Mouse (Mus musculus) lung, postnatal 0 days (tissue): ENCODE measurements around the gene Zfp982. TPM values are rescaled to one million over a fixed set of nuclear protein-coding genes. Genes with fewer than 3 reads are reported as not detected.
"Not testable (repeated sequence)": the region's sequence is repeated elsewhere in the genome, so short reads cannot be mapped to it uniquely, and the experiment has no call there.

Experiments used
- ATAC-seq: fragments of 200-750 bp; cut with Nextera tagmentation; 2 replicates; pipeline ENCODE4 v1.8.0; 2017; ENCODE audit warnings: moderate library complexity
- DNase-seq: peaks from one replicate; pipeline ENCODE4 v3.0.0-alpha.2; 2016; ENCODE audit warnings: low spot score
- H3K27ac ChIP-seq: fragments of 300-500 bp; sonication (generic); 2 replicates; pipeline ENCODE4 v1.5.1; 2014; ENCODE audit warnings: antibody characterized with exemption, mild to moderate bottlenecking, low read length, mixed read lengths
- H3K27me3 ChIP-seq: fragments of 300-500 bp; sonication (generic); replicated peaks from 2 replicates; pipeline ENCODE4 v1.6.1; 2014; ENCODE audit warnings: low read length, mixed read lengths; ENCODE audit not compliant: insufficient read depth
- H3K36me3 ChIP-seq: fragments of 300-500 bp; sonication (generic); 2 replicates; pipeline ENCODE4 v1.6.1; 2014; ENCODE audit warnings: low read length, mixed read lengths; ENCODE audit not compliant: insufficient read depth
- H3K4me1 ChIP-seq: fragments of 300-500 bp; sonication (generic); 2 replicates; pipeline ENCODE4 v1.6.1; 2014; ENCODE audit warnings: antibody characterized with exemption, low read depth, low read length, mixed read lengths; ENCODE audit not compliant: insufficient read depth
- H3K4me2 ChIP-seq: fragments of 300-500 bp; sonication (generic); replicated peaks from 2 replicates; pipeline ENCODE4 v1.6.1; 2014; ENCODE audit warnings: low read depth, mild to moderate bottlenecking, low read length, moderate library complexity, mixed read lengths
- H3K4me3 ChIP-seq: fragments of 300-500 bp; sonication (generic); 2 replicates; pipeline ENCODE4 v1.5.1; 2014; ENCODE audit warnings: low read depth, low read length
- H3K9ac ChIP-seq: fragments of 300-500 bp; sonication (generic); replicated peaks from 2 replicates; pipeline ENCODE4 v1.6.1; 2014; ENCODE audit warnings: low read depth, mild to moderate bottlenecking
- H3K9me3 ChIP-seq: fragments of 300-500 bp; sonication (generic); 2 replicates; pipeline ENCODE4 v1.6.1; 2016; ENCODE audit warnings: low read length, mixed read lengths
- CTCF ChIP-seq: IDR thresholded peaks from 2 replicates; pipeline ENCODE4 v1.5.1; 2016; ENCODE audit warnings: antibody characterized with exemption, mild to moderate bottlenecking
- EP300 ChIP-seq: IDR thresholded peaks from 2 replicates; pipeline ENCODE4 v1.6.1; 2016; ENCODE audit warnings: antibody characterized with exemption, mild to moderate bottlenecking, control low read depth
- WGBS: fragments of 180-500 bp; shearing (Covaris S2); extraction: QIAGEN DNeasy Blood & Tissue Kit; methylation state at CpG from one replicate; pipeline ENCODE4 v1.1.7; 2014; 5-methylcytosine and 5-hydroxymethylcytosine counted together
- polyA plus RNA-seq: library from polyadenylated mRNA; unstranded; fragments of >200 nt; fragmentation: Nextera tagmentation; extraction: Ambion mirVana; gene quantifications from 2 replicates; pipeline ENCODE4 v1.2.1, GENCODE M21; 2015

Zfp982 gene
- polyA plus RNA-seq, 1 experiment from 2014 or later = 1.4 TPM

GRCm38 (mm10) chr4:147509174-147509573, 17.0 kb downstream of the Zfp982 start:
- Histone ChIP-seq H3K27me3 (no peaks in the 10 kb centered on the region), H3K9ac (no peak overlapping the region), H3K9me3 (peaks cover 8% of the 10 kb centered on the region; the same call in 1 of the 2 replicates), H3K4me3 (no peak overlapping the region), H3K4me1 (no peaks in the 10 kb centered on the region), H3K27ac (no peak overlapping the region), H3K36me3 (no peaks in the 10 kb centered on the region), H3K4me2 (no peak overlapping the region)
- WGBS = 72% methylated on average over 2 of the region's 2 CpGs
- no peak for ATAC-seq
- no peak for DNase-seq
- TF ChIP-seq CTCF = no peak
- no peak for TF ChIP-seq EP300

DNA sequence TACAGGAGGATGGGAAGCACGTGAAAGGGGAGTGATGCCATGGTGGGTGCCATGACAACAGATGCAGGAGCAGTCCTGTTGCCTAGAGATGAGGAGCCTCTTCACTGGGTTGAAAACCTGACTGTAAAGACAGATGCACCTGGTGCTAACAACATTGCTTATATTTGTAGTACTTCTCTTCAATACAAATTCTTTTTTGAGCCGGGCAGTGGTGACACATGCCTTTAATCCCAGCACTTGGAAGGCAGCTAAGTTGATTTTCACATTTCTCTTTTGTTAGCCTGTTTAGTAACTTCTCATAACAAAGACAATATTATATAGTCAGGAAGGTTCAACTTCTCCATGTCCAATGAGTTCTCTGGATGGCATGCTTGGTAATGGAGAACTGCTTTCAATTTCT, 26.8 kb downstream of the Zfp982 start:
- ATAC-seq (peak; percentile 13; the same call in 1 of the 2 replicates), DNase-seq (no peak)
- H3K4me1 ChIP-seq = no peaks in the 10 kb centered on the region
- no peak overlapping the region for H3K27ac ChIP-seq
- TF ChIP-seq CTCF = no peak
- TF ChIP-seq EP300 = no peak
- no peaks in the 10 kb centered on the region for H3K36me3 ChIP-seq
- WGBS = 64% methylated on average over 2 of the region's 2 CpGs
- no peak overlapping the region for H3K4me2 ChIP-seq
- H3K4me3 ChIP-seq = no peak overlapping the region
- H3K9ac ChIP-seq = no peak overlapping the region
- no peaks in the 10 kb centered on the region for H3K27me3 ChIP-seq
- H3K9me3 ChIP-seq = peaks cover 40% of the 10 kb centered on the region

- DNase-seq (no peak), ATAC-seq (0 out of 2 replicates have a peak, but pooled peaks have one; percentile 4)
- Histone ChIP-seq H3K4me2 (no peak overlapping the region), H3K9ac (no peak overlapping the region), H3K27ac (no peak overlapping the region), H3K9me3 (peaks cover 46% of the 10 kb centered on the region), H3K4me3 (no peak overlapping the region), H3K36me3 (no peaks in the 10 kb centered on the region), H3K27me3 (no peaks in the 10 kb centered on the region), H3K4me1 (no peaks in the 10 kb centered on the region)
- TF ChIP-seq EP300 (no peak), CTCF (no peak)
These were observed 27.9 kb downstream of the Zfp982 start for GRCm38 (mm10) chr4:147520100-147520499.

DNA sequence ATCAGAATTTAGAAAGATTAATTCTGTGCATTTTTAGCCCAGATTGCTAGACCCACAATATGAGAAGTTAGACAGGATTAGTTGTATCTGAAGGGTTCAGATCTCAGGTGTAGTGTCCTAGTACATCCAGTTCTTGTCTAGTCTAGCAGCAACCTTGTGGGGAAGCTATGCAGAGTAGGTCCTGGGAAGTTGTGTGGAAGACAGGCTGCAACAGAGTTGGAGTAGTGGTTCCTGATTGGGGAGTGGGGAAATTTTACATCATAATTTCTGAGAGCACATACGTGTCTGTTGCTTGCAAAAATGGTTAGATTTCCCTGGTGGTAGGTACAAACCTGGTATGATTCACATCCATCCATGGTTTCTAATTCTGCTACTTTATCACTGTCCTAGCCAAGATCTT, 32.9 kb downstream of the Zfp982 start:
- Histone ChIP-seq H3K4me2 (no peak overlapping the region), H3K27ac (no peak overlapping the region), H3K4me1 (no peaks in the 10 kb centered on the region), H3K4me3 (no peak overlapping the region), H3K9me3 (peaks cover 31% of the 10 kb centered on the region), H3K36me3 (no peaks in the 10 kb centered on the region), H3K27me3 (no peaks in the 10 kb centered on the region), H3K9ac (no peak overlapping the region)
- 76% methylated on average over 1 of the region's 1 CpGs for WGBS
- no peak for TF ChIP-seq CTCF
- no peak for TF ChIP-seq EP300
- DNase-seq (no peak), ATAC-seq (no peak)

DNA sequence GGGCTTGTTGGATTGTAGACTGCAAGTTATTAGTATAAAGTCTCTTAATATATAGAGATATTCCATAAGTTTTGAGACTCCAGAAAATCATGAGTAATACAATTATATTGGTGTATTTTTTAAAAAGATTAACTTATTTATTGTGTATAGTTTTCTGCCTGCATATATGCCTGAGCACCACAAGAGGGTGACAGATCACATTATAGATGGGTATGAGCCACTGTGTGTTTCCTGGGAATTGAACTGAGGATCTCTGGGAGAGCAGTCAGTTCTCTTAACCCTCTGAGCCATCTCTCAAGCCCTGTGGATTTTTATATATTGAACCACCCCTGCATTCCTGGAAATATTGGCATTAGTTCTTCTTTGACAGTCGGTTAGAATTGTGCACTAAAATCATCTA, 38.1 kb downstream of the Zfp982 start:
- Histone ChIP-seq H3K4me1 (no peaks in the 10 kb centered on the region), H3K9ac (no peak overlapping the region), H3K4me2 (no peak overlapping the region), H3K27me3 (no peaks in the 10 kb centered on the region), H3K9me3 (peaks cover 17% of the 10 kb centered on the region; the same call in 1 of the 2 replicates), H3K36me3 (no peaks in the 10 kb centered on the region), H3K4me3 (no peak overlapping the region), H3K27ac (no peak overlapping the region)
- WGBS = 75% methylated on average over 1 of the region's 1 CpGs
- DNase-seq (no peak), ATAC-seq (no peak)
- TF ChIP-seq CTCF (no peak; the same call in 1 of the 2 replicates), EP300 (no peak)

GRCm38 (mm10) chr4:147535916-147536315, 43.7 kb downstream of the Zfp982 start:
- not testable (repeated sequence) for H3K36me3 ChIP-seq, H3K9ac ChIP-seq, H3K27me3 ChIP-seq, H3K4me1 ChIP-seq, H3K4me2 ChIP-seq, H3K27ac ChIP-seq, DNase-seq, H3K4me3 ChIP-seq, ATAC-seq
- H3K9me3 ChIP-seq = peaks cover 17% of the 10 kb centered on the region

- Histone ChIP-seq H3K4me3 (no peak overlapping the region), H3K9me3 (peaks cover 12% of the 10 kb centered on the region), H3K4me1 (no peaks in the 10 kb centered on the region), H3K9ac (no peak overlapping the region), H3K4me2 (no peak overlapping the region), H3K36me3 (no peaks in the 10 kb centered on the region), H3K27ac (no peak overlapping the region), H3K27me3 (no peaks in the 10 kb centered on the region)
- DNase-seq = no peak
- WGBS = 72% methylated on average over 2 of the region's 2 CpGs
- TF ChIP-seq CTCF (no peak), EP300 (no peak)
- no peak for ATAC-seq
These were observed 45.5 kb downstream of the Zfp982 start for GRCm38 (mm10) chr4:147537702-147538101.

- H3K36me3 ChIP-seq, DNase-seq, H3K4me3 ChIP-seq, H3K4me1 ChIP-seq, H3K9ac ChIP-seq, H3K4me2 ChIP-seq, ATAC-seq, H3K27me3 ChIP-seq, H3K27ac ChIP-seq: not testable (repeated sequence)
- peaks cover 17% of the 10 kb centered on the region for H3K9me3 ChIP-seq
- 82% methylated on average over 3 of the region's 3 CpGs for WGBS
These were observed 47.7 kb downstream of the Zfp982 start, which contains the start of gene Gm16503 for GRCm38 (mm10) chr4:147539918-147540317. Gm16503 (plus strand) TSS chr4:147540218.
